Mouse (Mus musculus): ENCODE data around the gene Dmrta1. TPM values are rescaled to one million over a fixed set of nuclear protein-coding genes. Genes with fewer than 3 reads are reported as not detected.
"Not testable (repeated sequence)": the region's sequence is repeated elsewhere in the genome, so short reads cannot be mapped to it uniquely, and the experiment has no call there.

The Dmrta1 gene
- polyA plus RNA-seq, 1 experiment from 2014 or later = 0.16 TPM

DNA sequence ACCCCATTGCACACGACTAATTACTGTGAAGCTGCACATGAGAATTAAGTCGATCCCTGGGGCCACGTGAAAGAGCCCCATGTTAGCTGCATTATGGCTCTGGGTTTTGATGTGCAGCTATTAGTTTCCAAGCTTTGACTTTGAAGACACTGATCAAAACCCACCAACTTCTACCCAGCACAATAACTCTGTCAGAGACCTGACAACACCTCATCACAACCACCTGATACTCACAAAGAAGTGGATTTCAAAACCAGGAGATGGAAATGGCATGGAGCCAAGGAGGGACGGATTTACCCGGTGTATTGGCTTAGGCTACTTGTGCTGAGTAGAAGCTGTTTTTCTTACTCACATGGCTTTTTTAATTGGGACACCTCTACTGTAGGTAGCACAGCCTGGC lies 523 bp upstream of the Dmrta1 start:
- Histone ChIP-seq H3K4me1 (replicated peaks) (0 out of 2 replicates have a peak, but pooled peaks cover 7% of the 10 kb centered on the region), H3K27ac (no peak overlapping the region), H3K9ac (no peak overlapping the region), H3K9me3 (no peaks in the 10 kb centered on the region), H3K4me2 (no peak overlapping the region), H3K4me3 (no peak overlapping the region), H3K36me3 (no peaks in the 10 kb centered on the region), H3K27me3 (no peaks in the 10 kb centered on the region)
- ATAC-seq (ENCODE audit: low FRiP score) = no peak
- 34% methylated on average over 5 of the region's 5 CpGs for WGBS

DNA sequence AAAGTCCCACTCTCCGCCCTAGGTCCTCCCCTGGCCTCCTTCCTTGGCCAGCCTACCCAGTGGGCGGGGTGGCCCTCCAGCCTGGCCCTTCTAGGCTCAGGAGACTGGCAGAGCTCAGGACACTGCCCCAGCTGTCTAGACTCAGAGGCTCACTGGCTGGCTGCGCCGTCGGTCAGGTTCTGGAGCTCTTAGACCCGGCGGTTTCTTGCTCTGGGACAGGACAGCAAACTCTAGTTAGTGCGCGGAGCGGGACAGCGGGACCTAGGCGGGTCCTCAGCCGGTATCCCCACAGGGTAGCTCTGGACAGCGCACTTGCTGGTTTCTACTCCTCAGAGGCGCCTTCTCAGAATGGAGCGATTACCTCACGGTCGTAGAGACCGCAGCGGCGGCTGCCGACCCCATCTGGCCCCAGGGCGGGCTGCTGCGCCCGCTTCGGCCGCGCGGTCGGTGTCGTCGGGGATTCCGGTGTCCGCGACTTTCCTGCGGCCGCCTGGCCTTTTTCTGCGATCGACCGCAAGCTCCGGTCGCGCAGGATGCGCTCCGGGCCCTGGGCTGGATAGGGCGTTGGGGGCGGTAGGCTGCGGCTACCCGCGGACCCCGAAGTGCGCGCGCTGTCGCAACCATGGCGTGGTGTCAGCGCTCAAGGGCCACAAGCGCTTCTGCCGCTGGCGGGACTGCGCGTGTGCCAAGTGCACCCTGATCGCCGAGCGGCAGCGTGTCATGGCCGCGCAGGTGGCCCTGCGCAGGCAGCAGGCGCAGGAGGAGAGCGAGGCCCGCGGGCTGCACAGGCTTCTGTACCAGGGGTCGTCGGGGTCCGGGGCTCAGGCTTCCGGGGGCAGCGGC lies 8.9 kb downstream of the Dmrta1 start:
- Histone ChIP-seq H3K27me3 (peaks cover 55% of the 10 kb centered on the region), H3K4me3 (peak overlapping the region; percentile 56), H3K4me2 (peak overlapping the region; percentile 88), H3K4me1 (replicated peaks) (peaks cover 13% of the 10 kb centered on the region), H3K27ac (no peak overlapping the region), H3K9ac (peak overlapping the region; percentile 70), H3K36me3 (no peaks in the 10 kb centered on the region), H3K9me3 (no peaks in the 10 kb centered on the region)
- WGBS = 1% methylated on average over 78 of the region's 78 CpGs
- peak; percentile 82 for ATAC-seq (ENCODE audit: low FRiP score)

DNA sequence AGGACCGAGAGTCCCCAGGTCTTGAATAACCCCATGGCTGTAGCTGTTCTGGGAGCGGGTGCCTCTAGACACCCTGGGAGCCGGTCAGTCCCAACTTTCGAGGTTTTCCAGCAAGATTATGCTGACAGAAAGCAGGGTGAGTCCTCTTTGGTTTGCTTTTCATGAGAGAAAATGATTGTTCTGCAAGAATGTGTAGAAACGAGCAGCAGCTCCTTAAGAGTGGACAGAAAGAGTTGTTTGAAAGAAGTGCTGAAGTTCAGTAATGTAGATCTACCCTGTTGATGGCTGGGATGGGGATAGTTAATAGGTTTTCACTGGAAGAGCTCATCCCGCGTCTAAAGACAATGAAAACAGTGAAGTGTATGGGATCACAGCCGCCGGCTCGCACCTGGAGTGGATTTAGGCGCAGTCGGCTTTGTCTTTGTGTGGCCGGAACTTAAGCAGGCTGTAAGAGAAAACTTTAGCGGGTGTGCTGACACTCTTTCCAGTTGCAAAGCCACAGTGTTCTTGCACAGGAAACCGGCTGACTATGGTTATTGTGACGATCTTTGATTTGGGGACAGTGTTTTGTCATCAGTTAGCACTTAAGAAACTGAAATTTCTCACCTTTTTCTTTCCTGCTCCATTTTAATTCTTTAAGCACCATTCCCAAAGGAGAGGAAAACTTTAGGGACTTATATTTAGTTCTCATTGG lies 9.7 kb downstream of the Dmrta1 start:
- Histone ChIP-seq H3K4me1 (replicated peaks) (peaks cover 13% of the 10 kb centered on the region), H3K36me3 (no peaks in the 10 kb centered on the region), H3K27ac (no peak overlapping the region), H3K4me3 (peak overlapping the region; percentile 56), H3K9me3 (no peaks in the 10 kb centered on the region), H3K4me2 (peak overlapping the region; percentile 88), H3K27me3 (peaks cover 55% of the 10 kb centered on the region), H3K9ac (peak overlapping the region; percentile 70)
- 2% methylated on average over 16 of the region's 16 CpGs for WGBS
- no peak; the same call in 1 of the 2 replicates for ATAC-seq (ENCODE audit: low FRiP score)

DNA sequence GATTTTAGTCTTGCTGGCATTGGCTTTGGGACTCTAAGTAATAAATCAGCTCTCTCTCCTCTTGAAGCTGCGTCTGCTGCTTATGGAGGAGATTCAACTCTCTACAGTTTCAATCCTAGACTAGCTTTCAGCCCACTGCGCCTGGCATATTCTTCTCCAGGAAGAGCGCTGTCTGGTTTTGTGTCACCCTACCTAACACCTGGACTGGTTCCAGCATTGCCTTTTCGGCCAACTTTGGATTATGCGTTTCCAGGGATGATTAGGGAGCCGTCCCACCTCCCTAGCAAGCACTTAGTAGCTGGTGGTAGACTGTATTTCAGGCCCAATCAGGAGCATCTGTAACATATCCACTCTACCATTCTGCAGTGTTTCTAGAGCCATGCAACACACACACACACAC lies 12.7 kb downstream of the Dmrta1 start:
- no peak overlapping the region for H3K9ac ChIP-seq
- H3K27ac ChIP-seq = no peak overlapping the region
- no peak overlapping the region for H3K4me3 ChIP-seq
- no peaks in the 10 kb centered on the region for H3K36me3 ChIP-seq
- H3K4me2 ChIP-seq = no peak overlapping the region
- no peak for ATAC-seq (ENCODE audit: low FRiP score)
- 89% methylated on average over 6 of the region's 6 CpGs for WGBS
- no peaks in the 10 kb centered on the region for H3K9me3 ChIP-seq
- peaks cover 13% of the 10 kb centered on the region for H3K4me1 ChIP-seq (replicated peaks)
- peaks cover 43% of the 10 kb centered on the region for H3K27me3 ChIP-seq

DNA sequence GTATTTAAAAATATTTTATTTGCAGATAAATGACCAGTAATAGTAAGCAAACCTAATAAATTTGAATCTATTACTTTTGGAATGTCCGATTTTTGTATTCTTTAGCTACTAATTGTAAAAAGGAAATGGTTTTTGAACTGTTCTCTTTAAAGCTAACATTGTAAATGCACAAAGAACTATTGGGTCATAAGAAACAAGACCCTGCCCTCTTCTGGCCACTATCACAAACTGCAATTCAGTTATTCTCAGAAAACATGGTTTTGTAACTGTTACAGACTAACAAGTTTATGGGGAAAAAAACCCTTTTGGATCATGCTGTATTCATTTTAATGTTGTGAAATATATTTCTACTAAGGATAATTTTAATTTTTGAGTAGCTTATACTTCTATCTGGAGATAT lies 13.5 kb downstream of the Dmrta1 start:
- ATAC-seq (ENCODE audit: low FRiP score) = no peak
- H3K36me3 ChIP-seq = no peaks in the 10 kb centered on the region
- H3K27me3 ChIP-seq = peaks cover 35% of the 10 kb centered on the region
- no peak overlapping the region for H3K27ac ChIP-seq
- no peak overlapping the region for H3K4me2 ChIP-seq
- H3K9me3 ChIP-seq = no peaks in the 10 kb centered on the region
- no peak overlapping the region for H3K4me3 ChIP-seq
- no peak overlapping the region for H3K9ac ChIP-seq
- WGBS = 36% methylated on average over 1 of the region's 1 CpGs
- peaks cover 13% of the 10 kb centered on the region for H3K4me1 ChIP-seq (replicated peaks)

DNA sequence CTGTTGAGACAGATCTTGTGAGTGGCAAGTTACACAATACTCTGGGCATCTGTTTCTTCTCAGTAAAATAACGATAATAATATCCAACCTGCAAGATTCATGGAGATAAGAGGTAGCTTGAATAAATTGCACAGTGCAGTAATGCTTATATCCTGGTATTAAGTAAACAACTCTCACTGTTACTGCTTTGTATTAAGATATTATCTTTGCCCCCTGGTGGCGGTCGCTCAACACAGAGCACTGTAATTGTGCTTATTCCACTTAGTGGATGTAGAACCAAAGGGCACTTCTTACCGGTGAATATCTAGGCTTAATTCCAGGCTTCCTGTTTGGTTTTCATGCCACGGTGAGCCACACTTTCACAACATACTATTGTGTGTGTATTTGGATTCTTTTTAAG lies 16.4 kb downstream of the Dmrta1 start:
- H3K4me1 ChIP-seq (replicated peaks) = no peaks in the 10 kb centered on the region
- no peak for ATAC-seq (ENCODE audit: low FRiP score)
- H3K4me2 ChIP-seq = no peak overlapping the region
- H3K36me3 ChIP-seq = no peaks in the 10 kb centered on the region
- no peak overlapping the region for H3K27ac ChIP-seq
- peaks cover 9% of the 10 kb centered on the region for H3K27me3 ChIP-seq
- no peaks in the 10 kb centered on the region for H3K9me3 ChIP-seq
- H3K9ac ChIP-seq = no peak overlapping the region
- 74% methylated on average over 5 of the region's 5 CpGs for WGBS
- H3K4me3 ChIP-seq = no peak overlapping the region

DNA sequence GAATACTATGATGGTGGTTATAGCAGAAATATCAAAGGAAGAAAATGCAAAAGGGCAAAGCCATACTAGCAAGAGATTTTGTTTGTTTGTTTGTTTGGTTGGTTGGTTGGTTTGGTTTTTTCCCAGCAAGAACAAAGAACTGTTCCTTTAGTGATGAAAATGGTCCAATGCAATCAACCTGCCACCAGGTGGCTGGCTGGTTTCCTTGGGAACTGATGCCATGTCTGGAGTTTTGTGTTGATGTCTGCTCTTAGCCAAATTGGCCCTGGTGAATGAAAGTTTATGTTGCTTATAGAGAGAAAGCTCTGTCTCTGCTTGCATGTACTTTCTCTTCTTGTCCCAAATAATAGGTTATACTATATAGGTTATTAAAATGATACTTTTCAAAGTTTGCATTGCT lies 18.7 kb downstream of the Dmrta1 start:
- no peak overlapping the region for H3K9ac ChIP-seq
- no peak for ATAC-seq (ENCODE audit: low FRiP score)
- H3K4me3 ChIP-seq = no peak overlapping the region
- H3K36me3 ChIP-seq = no peaks in the 10 kb centered on the region
- H3K4me1 ChIP-seq (replicated peaks) = no peaks in the 10 kb centered on the region
- H3K27ac ChIP-seq = no peak overlapping the region
- no peaks in the 10 kb centered on the region for H3K9me3 ChIP-seq
- no peaks in the 10 kb centered on the region for H3K27me3 ChIP-seq
- H3K4me2 ChIP-seq = no peak overlapping the region

DNA sequence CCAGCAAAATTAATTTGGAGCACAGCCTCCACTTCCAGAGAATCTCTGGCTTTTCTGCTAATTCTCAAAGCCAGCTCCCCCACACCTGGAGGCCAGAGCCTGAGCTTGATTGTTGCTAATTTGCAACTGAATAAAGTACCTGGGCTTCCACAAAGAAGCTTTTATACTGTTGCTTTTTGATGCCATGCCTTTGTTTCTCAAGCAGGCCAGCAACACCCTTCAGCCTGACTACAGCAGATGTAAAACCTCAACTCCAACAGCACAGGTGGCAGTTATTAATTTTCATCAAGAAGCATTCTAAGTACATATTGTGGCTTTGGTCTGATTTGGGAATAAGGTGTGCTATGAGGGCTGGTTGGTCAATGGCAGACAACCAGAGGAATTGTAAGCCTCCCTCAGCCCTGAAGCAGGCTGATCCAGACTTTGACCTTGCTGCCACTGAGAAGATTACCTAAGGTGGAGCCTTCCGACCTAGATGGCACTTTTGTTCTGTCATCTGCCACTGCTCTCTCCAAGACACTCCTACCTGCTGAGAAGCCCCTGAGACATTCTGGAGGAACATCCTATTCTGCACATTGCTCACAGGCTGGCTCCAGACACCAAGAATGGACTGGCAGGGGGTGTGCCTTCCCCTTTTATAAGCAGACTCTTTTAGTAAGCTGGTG lies 44.4 kb downstream of the Dmrta1 start:
- not testable (repeated sequence) for H3K27ac ChIP-seq; H3K36me3 ChIP-seq; H3K9me3 ChIP-seq; H3K4me2 ChIP-seq; ATAC-seq (ENCODE audit: low FRiP score); H3K4me1 ChIP-seq (replicated peaks); H3K27me3 ChIP-seq; H3K4me3 ChIP-seq; H3K9ac ChIP-seq
- 68% methylated on average over 1 of the region's 1 CpGs for WGBS

All from hindbrain, embryonic 13.5 days (tissue).